ENCODE assay signal across 16 mouse cellular contexts in the genomic region with DNA sequence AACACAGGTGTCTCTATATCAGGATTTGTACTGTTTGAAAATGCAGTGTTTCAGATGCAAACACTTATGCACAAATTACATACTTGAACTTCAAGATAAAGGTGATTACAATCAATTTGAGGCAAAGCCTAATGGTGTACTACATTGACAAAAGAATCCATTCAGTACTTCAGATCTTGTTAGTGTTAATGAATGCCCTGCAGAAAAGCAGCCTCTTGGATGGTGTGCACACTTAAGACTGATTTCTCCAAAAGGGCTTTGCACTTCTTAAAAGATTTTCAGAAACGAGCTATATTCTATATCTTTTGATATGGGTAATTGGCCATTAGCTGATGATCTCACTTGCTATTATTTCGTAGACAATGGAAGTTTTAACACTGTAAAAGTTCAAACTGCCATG.
DNase-seq lines count a peak whose midpoint lies in the region; ATAC-seq and TF ChIP-seq lines count a peak whose summit lies in the region.
"Had no signal": no experiment of that assay in that cellular context is flagged by ENCODE, and none has a peak within 500 bp of the region (broad histone marks: within the 10 kb centered on the region; RNA-seq: fewer than 3 reads in every experiment).

No protein-coding gene starts in this region.

- TF ChIP-seq POLR2A in brain, embryonic 14.5 days (IDR thresholded peaks at IDR 0.05; ENCODE audit: borderline replicate concordance, extremely low read depth, insufficient read depth, insufficient read length, poor library complexity, severe bottlenecking): no peak

- no peak overlapping the region for H3K9ac ChIP-seq in forebrain, embryonic 12.5 days
- no peak overlapping the region for H3K9ac ChIP-seq in forebrain, embryonic 15.5 days (replicated peaks)
- H3K9ac ChIP-seq in forebrain, embryonic 14.5 days (ENCODE audit: low read length): no peak overlapping the region
- H3K9ac ChIP-seq: embryonic facial prominence, embryonic 12.5 days had no signal

- no peaks in the 10 kb centered on the region for H3K9me3 ChIP-seq in forebrain, embryonic 12.5 days
- H3K9me3 ChIP-seq in forebrain, embryonic 15.5 days: no peaks in the 10 kb centered on the region
- no peaks in the 10 kb centered on the region for H3K9me3 ChIP-seq in forebrain, embryonic 14.5 days (replicated peaks; ENCODE audit: control insufficient read depth, low read length)
- no peaks in the 10 kb centered on the region for H3K9me3 ChIP-seq in forebrain, embryonic 10.5 days
- no peaks in the 10 kb centered on the region for H3K9me3 ChIP-seq in hindbrain, embryonic 10.5 days
- H3K9me3 ChIP-seq: embryonic facial prominence, embryonic 10.5 days; embryonic facial prominence, embryonic 12.5 days had no signal

- no peaks in the 10 kb centered on the region for H3K4me1 ChIP-seq in forebrain, embryonic 12.5 days
- H3K4me1 ChIP-seq in forebrain, embryonic 15.5 days: peaks cover 3% of the 10 kb centered on the region; the same call in 1 of the 2 replicates
- H3K4me1 ChIP-seq in forebrain, embryonic 14.5 days (ENCODE audit: control insufficient read depth, insufficient read depth, low read length): no peaks in the 10 kb centered on the region
- H3K4me1 ChIP-seq in forebrain, embryonic 10.5 days: 0 out of 2 replicates have a peak, but pooled peaks cover 6% of the 10 kb centered on the region
- no peaks in the 10 kb centered on the region for H3K4me1 ChIP-seq in hindbrain, embryonic 10.5 days (replicated peaks)
- H3K4me1 ChIP-seq: embryonic facial prominence, embryonic 10.5 days; embryonic facial prominence, embryonic 12.5 days had no signal

- no peak overlapping the region for H3K4me2 ChIP-seq in forebrain, embryonic 12.5 days
- H3K4me2 ChIP-seq in forebrain, embryonic 15.5 days (replicated peaks): no peak overlapping the region
- H3K4me2 ChIP-seq in forebrain, embryonic 14.5 days (ENCODE audit: low read length): no peak overlapping the region
- H3K4me2 ChIP-seq: embryonic facial prominence, embryonic 12.5 days had no signal

- 31% methylated on average over 2 of the region's 2 CpGs for WGBS in forebrain, embryonic 12.5 days
- WGBS in forebrain, embryonic 15.5 days: 15% methylated on average over 2 of the region's 2 CpGs
- 11% methylated on average over 2 of the region's 2 CpGs for WGBS in forebrain, embryonic 14.5 days
- 58% methylated on average over 2 of the region's 2 CpGs for WGBS in forebrain, embryonic 10.5 days
- 79% methylated on average over 2 of the region's 2 CpGs for WGBS in hindbrain, embryonic 10.5 days

- no peaks in the 10 kb centered on the region for H3K27me3 ChIP-seq in forebrain, embryonic 12.5 days
- no peaks in the 10 kb centered on the region for H3K27me3 ChIP-seq in forebrain, embryonic 15.5 days
- H3K27me3 ChIP-seq in forebrain, embryonic 14.5 days (replicated peaks; ENCODE audit: control insufficient read depth, insufficient read depth, low read length): no peaks in the 10 kb centered on the region
- no peaks in the 10 kb centered on the region for H3K27me3 ChIP-seq in forebrain, embryonic 10.5 days (ENCODE audit: poor library complexity, severe bottlenecking)
- H3K27me3 ChIP-seq in hindbrain, embryonic 10.5 days (ENCODE audit: insufficient read depth, poor library complexity, severe bottlenecking): no peaks in the 10 kb centered on the region
- H3K27me3 ChIP-seq: embryonic facial prominence, embryonic 12.5 days had no signal

- peak; percentile 65; the same call in 1 of the 2 replicates for ATAC-seq in forebrain, embryonic 12.5 days (ENCODE audit: low FRiP score)
- ATAC-seq in forebrain, embryonic 15.5 days (replicated peaks): no peak
- peak; percentile 65; the same call in 1 of the 2 replicates for ATAC-seq in forebrain, embryonic 14.5 days

- DNase-seq in forebrain, embryonic 14.5 days (ENCODE audit: low spot score): peak; percentile 38
- no peak for DNase-seq in forebrain, embryonic 10.5 days (ENCODE audit: extremely low spot score, low spot score)
- peak; percentile 61 for DNase-seq in brain, embryonic 14.5 days (ENCODE audit: low read depth)
- DNase-seq in hindbrain, embryonic 10.5 days (ENCODE audit: low spot score): no peak
- DNase-seq: adrenal gland, adult 2 months; adrenal gland, postnatal 10 days; adrenal gland, postnatal 25 days; cerebellum, adult 11-12 months; cerebellum, adult 2 months; cerebellum, adult 9-10 months; cerebellum, postnatal 10 days; cerebellum, postnatal 25 days had no signal

- no peak for TF ChIP-seq CTCF in brain, embryonic 14.5 days (IDR thresholded peaks at IDR 0.05; ENCODE audit: borderline replicate concordance, extremely low read depth, insufficient read depth, insufficient read length)

- H3K4me3 ChIP-seq in forebrain, embryonic 12.5 days (replicated peaks): no peak overlapping the region
- no peak overlapping the region for H3K4me3 ChIP-seq in forebrain, embryonic 15.5 days
- H3K4me3 ChIP-seq in forebrain, embryonic 14.5 days (ENCODE audit: low read depth, low read length): no peak overlapping the region
- no peak overlapping the region for H3K4me3 ChIP-seq in forebrain, embryonic 10.5 days
- no peak overlapping the region for H3K4me3 ChIP-seq in hindbrain, embryonic 10.5 days
- H3K4me3 ChIP-seq: embryonic facial prominence, embryonic 10.5 days; embryonic facial prominence, embryonic 12.5 days had no signal

- H3K27ac ChIP-seq in forebrain, embryonic 12.5 days: no peak overlapping the region
- H3K27ac ChIP-seq in forebrain, embryonic 15.5 days (replicated peaks): no peak overlapping the region
- no peak overlapping the region for H3K27ac ChIP-seq in forebrain, embryonic 14.5 days (ENCODE audit: low read depth, low read length)
- H3K27ac ChIP-seq in forebrain, embryonic 10.5 days: no peak overlapping the region
- no peak overlapping the region for H3K27ac ChIP-seq in hindbrain, embryonic 10.5 days
- H3K27ac ChIP-seq: embryonic facial prominence, embryonic 10.5 days; embryonic facial prominence, embryonic 12.5 days had no signal

- H3K36me3 ChIP-seq in forebrain, embryonic 12.5 days (replicated peaks): no peaks in the 10 kb centered on the region
- H3K36me3 ChIP-seq in forebrain, embryonic 15.5 days: no peaks in the 10 kb centered on the region
- H3K36me3 ChIP-seq in forebrain, embryonic 14.5 days (ENCODE audit: control insufficient read depth, insufficient read depth, low read length): no peaks in the 10 kb centered on the region
- no peaks in the 10 kb centered on the region for H3K36me3 ChIP-seq in forebrain, embryonic 10.5 days (replicated peaks)
- no peaks in the 10 kb centered on the region for H3K36me3 ChIP-seq in hindbrain, embryonic 10.5 days
- H3K36me3 ChIP-seq: embryonic facial prominence, embryonic 10.5 days; embryonic facial prominence, embryonic 12.5 days had no signal

Comparison
In these comparisons a context has a peak if more than half of its experiments do, and no peak if none do; other contexts are left out.
1. DNase-seq: peak in forebrain, embryonic 14.5 days (single experiment) and brain, embryonic 14.5 days (single experiment); none in forebrain, embryonic 10.5 days (single experiment) and hindbrain, embryonic 10.5 days (single experiment).